Mouse (Mus musculus) lung, postnatal 25 days (tissue): Measurements from ENCODE around the gene Pcna.

Experiments used
- DNase-seq: peaks from one replicate; pipeline ENCODE4 v3.0.0; 2022; ENCODE audit warnings: low spot score

Pcna gene

GRCm38 (mm10) chr2:132233985-132234765 lies 18.9 kb downstream of the Pcna start:
- DNase-seq: no peak

GRCm38 (mm10) chr2:132232413-132232945 lies 20.6 kb downstream of the Pcna start:
- no peak for DNase-seq

- DNase-seq: no peak
Measured at GRCm38 (mm10) chr2:132224359-132224758, 28.8 kb downstream of the Pcna start.

- no peak for DNase-seq
Measured at GRCm38 (mm10) chr2:132221611-132222073, 31.5 kb downstream of the Pcna start.

- DNase-seq: peak; percentile 39
Measured at GRCm38 (mm10) chr2:132211995-132212656, 41.0 kb downstream of the Pcna start.

- DNase-seq: no peak
Measured at GRCm38 (mm10) chr2:132210806-132211312, 42.3 kb downstream of the Pcna start.

- no peak for DNase-seq
Measured at GRCm38 (mm10) chr2:132208246-132208881, 44.8 kb downstream of the Pcna start.

- DNase-seq: no peak
Measured at GRCm38 (mm10) chr2:132206316-132206881, 46.7 kb downstream of the Pcna start.

GRCm38 (mm10) chr2:132205549-132205948 lies 47.6 kb downstream of the Pcna start:
- no peak for DNase-seq

- peak; percentile 44 for DNase-seq
Measured at GRCm38 (mm10) chr2:132203773-132204172, 49.3 kb downstream of the Pcna start.

- no peak for DNase-seq
Measured at GRCm38 (mm10) chr2:132203186-132203585, 49.9 kb downstream of the Pcna start.
